Comparison of ENCODE assay signal across 29 mouse cellular contexts in genomic region chr2:112931776-112932175, GRCm38 (mm10).
"Had no signal": no experiment of that assay in that cellular context is flagged by ENCODE, and none has a peak within 500 bp of the region (broad histone marks: within the 10 kb centered on the region; RNA-seq: fewer than 3 reads in every experiment).

No protein-coding gene starts in this region.

- H3K9me3 ChIP-seq: limb, embryonic 10.5 days; limb, embryonic 12.5 days; limb, embryonic 13.5 days; limb, embryonic 15.5 days; liver, embryonic 12.5 days; liver, embryonic 13.5 days; liver, embryonic 15.5 days; lung, embryonic 15.5 days; megakaryocyte, embryonic 14.5 days; midbrain, embryonic 10.5 days; midbrain, embryonic 12.5 days; midbrain, embryonic 13.5 days; midbrain, embryonic 15.5 days; neural tube, embryonic 12.5 days; neural tube, embryonic 13.5 days had no signal

- H3K4me3 ChIP-seq: limb, embryonic 10.5 days; limb, embryonic 12.5 days; limb, embryonic 13.5 days; limb, embryonic 15.5 days; liver, embryonic 12.5 days; liver, embryonic 13.5 days; liver, embryonic 15.5 days; lung, embryonic 15.5 days; megakaryocyte, embryonic 14.5 days; midbrain, embryonic 10.5 days; midbrain, embryonic 12.5 days; midbrain, embryonic 13.5 days; midbrain, embryonic 15.5 days; myocyte; neural tube, embryonic 12.5 days; neural tube, embryonic 13.5 days had no signal

- H3K36me3 ChIP-seq: limb, embryonic 10.5 days; limb, embryonic 12.5 days; limb, embryonic 13.5 days; limb, embryonic 15.5 days; liver, embryonic 12.5 days; liver, embryonic 13.5 days; liver, embryonic 15.5 days; lung, embryonic 15.5 days; midbrain, embryonic 10.5 days; midbrain, embryonic 12.5 days; midbrain, embryonic 13.5 days; midbrain, embryonic 15.5 days; neural tube, embryonic 12.5 days; neural tube, embryonic 13.5 days had no signal

- H3K9ac ChIP-seq: limb, embryonic 12.5 days; limb, embryonic 13.5 days; limb, embryonic 15.5 days; liver, embryonic 12.5 days; liver, embryonic 13.5 days; liver, embryonic 14.5 days; liver, embryonic 15.5 days; liver, postnatal 0 days; lung, embryonic 14.5 days; lung, embryonic 15.5 days; midbrain, embryonic 12.5 days; midbrain, embryonic 13.5 days; midbrain, embryonic 15.5 days; neural tube, embryonic 12.5 days; neural tube, embryonic 13.5 days had no signal

- DNase-seq: left cerebral cortex, postnatal 4 days; liver; liver, embryonic 13.5 days; liver, postnatal 0 days; lung, adult 18-20 months; lung, adult 2 months; lung, embryonic 14.5 days; lung, postnatal 10 days; lung, postnatal 14 days; lung, postnatal 36 days; lung, postnatal 4 days; midbrain, embryonic 14.5 days had no signal

- H3K27ac ChIP-seq: limb, embryonic 10.5 days; limb, embryonic 12.5 days; limb, embryonic 13.5 days; limb, embryonic 15.5 days; liver, embryonic 12.5 days; liver, embryonic 13.5 days; liver, embryonic 14.5 days; liver, embryonic 15.5 days; lung, embryonic 15.5 days; macrophage; midbrain, embryonic 10.5 days; midbrain, embryonic 12.5 days; midbrain, embryonic 13.5 days; midbrain, embryonic 15.5 days; neural tube, embryonic 12.5 days; neural tube, embryonic 13.5 days had no signal

- H3K4me1 ChIP-seq: limb, embryonic 10.5 days; limb, embryonic 12.5 days; limb, embryonic 13.5 days; limb, embryonic 15.5 days; liver, embryonic 12.5 days; liver, embryonic 13.5 days; liver, embryonic 15.5 days; lung, embryonic 15.5 days; megakaryocyte, embryonic 14.5 days; midbrain, embryonic 10.5 days; midbrain, embryonic 12.5 days; midbrain, embryonic 13.5 days; midbrain, embryonic 15.5 days; neural tube, embryonic 12.5 days; neural tube, embryonic 13.5 days had no signal
